Mouse (Mus musculus) adrenal gland, adult 8-10 months (tissue): ENCODE measurements around the gene Gm15127. TPM values are rescaled to one million over a fixed set of nuclear protein-coding genes. Genes with fewer than 3 reads are reported as not detected.
"Not testable (repeated sequence)": the region's sequence is repeated elsewhere in the genome, so short reads cannot be mapped to it uniquely, and the experiment has no call there.

Experiments
- DNase-seq: peaks from one replicate; pipeline ENCODE4 v3.0.0; 2022
- total RNA-seq, 4 experiments: library from RNA; stranded (reverse); gene quantifications; 2 replicates each; pipeline ENCODE4 v1.2.4; 2022

Gene Gm15127
- total RNA-seq, result not detected

- DNase-seq, result not testable (repeated sequence)
These were observed at the start of gene Gm15127 for GRCm38 (mm10) chrX:148663298-148663697. TSS of gene Gm15127 (plus strand) at chrX:148663598.

GRCm38 (mm10) chrX:148615053-148615452, 48.3 kb upstream of the Gm15127 start, which contains the start of gene Gm8334:
TSS of gene Gm8334 (minus strand) at chrX:148615153.
- not testable (repeated sequence) for DNase-seq

DNA sequence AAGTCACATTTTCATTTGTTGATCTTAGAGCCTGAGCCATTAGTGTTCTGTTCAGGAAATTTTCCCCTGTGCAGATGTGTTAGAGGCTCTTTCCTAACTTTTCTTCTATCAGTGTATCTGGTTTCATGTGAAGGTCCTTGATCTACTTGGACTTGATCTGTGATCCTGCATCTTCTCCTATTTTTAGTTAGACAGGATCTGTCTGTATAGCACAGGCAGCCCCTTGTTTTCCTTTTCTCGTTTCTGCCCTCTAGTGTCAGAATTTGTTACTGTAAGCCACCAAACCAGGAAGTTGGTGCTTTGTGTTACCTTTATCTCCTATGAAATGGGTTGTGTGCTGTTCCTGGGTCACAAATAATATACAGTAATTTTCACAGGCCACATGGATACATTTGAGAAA, 12.9 kb downstream of the Gm15127 start:
- DNase-seq, result not testable (repeated sequence)

Other genes starting within 250 kb of the Gm15127 start
- gene Gm15114, start 174.6 kb upstream of the Gm15127 start, total RNA-seq, result not detected
- gene Gm8334, start 48.4 kb upstream of the Gm15127 start, total RNA-seq, result not detected
- gene Luzp4, start 194.0 kb downstream of the Gm15127 start, total RNA-seq, result not detected